Mouse (Mus musculus) forebrain, embryonic 14.5 days (tissue): ENCODE measurements at regions not wholly inside any gene's neighbourhood (a gene's known extent, or its start where the extent isn't known, plus 50 kb on each side); places are given as distances from the start of the nearest gene placed in this dataset.

Experiments
- ATAC-seq: fragments of 200-750 bp; cut with Nextera tagmentation; 2 replicates; pipeline ENCODE4 v1.8.0; 2017; ENCODE audit warnings: mild to moderate bottlenecking, moderate library complexity
- DNase-seq: peaks from one replicate; pipeline ENCODE4 v3.0.0-alpha.2; 2015; ENCODE audit warnings: low spot score
- H3K27ac ChIP-seq: fragments of 300-500 bp; sonication (generic); 2 replicates; pipeline ENCODE4 v1.5.1; 2014; ENCODE audit warnings: low read depth, mild to moderate bottlenecking, control low read depth, low read length, moderate library complexity
- H3K27me3 ChIP-seq: fragments of 300-500 bp; sonication (generic); replicated peaks from 2 replicates; pipeline ENCODE4 v1.6.1; 2014; ENCODE audit warnings: low read length, control low read depth, mixed read lengths; ENCODE audit not compliant: control insufficient read depth, insufficient read depth
- H3K36me3 ChIP-seq: fragments of 300-500 bp; sonication (generic); 2 replicates; pipeline ENCODE4 v1.6.1; 2014; ENCODE audit warnings: low read length, control low read depth; ENCODE audit not compliant: control insufficient read depth, insufficient read depth
- H3K4me1 ChIP-seq: fragments of 300-500 bp; sonication (generic); 2 replicates; pipeline ENCODE4 v1.6.1; 2014; ENCODE audit warnings: antibody characterized with exemption, low read length, control low read depth; ENCODE audit not compliant: control insufficient read depth, insufficient read depth
- H3K4me2 ChIP-seq: fragments of 300-500 bp; sonication (generic); 2 replicates; pipeline ENCODE4 v1.6.1; 2014; ENCODE audit warnings: mild to moderate bottlenecking, control low read depth, low read length
- H3K4me3 ChIP-seq: fragments of 300-500 bp; sonication (generic); 2 replicates; pipeline ENCODE4 v1.5.1; 2014; ENCODE audit warnings: low read depth, low read length, control low read depth
- H3K9ac ChIP-seq: fragments of 300-500 bp; sonication (generic); 2 replicates; pipeline ENCODE4 v1.6.1; 2014; ENCODE audit warnings: mild to moderate bottlenecking, low read length, control low read depth, moderate library complexity
- H3K9me3 ChIP-seq: fragments of 300-500 bp; sonication (generic); replicated peaks from 2 replicates; pipeline ENCODE4 v1.6.1; 2016; ENCODE audit warnings: low read length, control low read depth, mixed read lengths; ENCODE audit not compliant: control insufficient read depth
- WGBS: fragments of 180-500 bp; shearing (Covaris S2); extraction: QIAGEN DNeasy Blood & Tissue Kit; methylation state at CpG from one replicate; pipeline ENCODE4 v1.1.7; 2014; 5-methylcytosine and 5-hydroxymethylcytosine counted together

GRCm38 (mm10) chr13:97390449-97390930 lies 149.6 kb downstream of the Enc1 start:
- no peaks in the 10 kb centered on the region for H3K36me3 ChIP-seq
- no peak overlapping the region for H3K4me3 ChIP-seq
- DNase-seq (peak; percentile 89), ATAC-seq (peak; percentile 89)
- H3K4me1 ChIP-seq, result peaks cover 6% of the 10 kb centered on the region
- H3K4me2 ChIP-seq, result peak overlapping the region; percentile 37
- H3K9me3 ChIP-seq, result no peaks in the 10 kb centered on the region
- H3K27ac ChIP-seq, result peak overlapping the region; percentile 36; the same call in 1 of the 2 replicates
- H3K9ac ChIP-seq, result peak overlapping the region; percentile 25; the same call in 1 of the 2 replicates
- WGBS, result 7% methylated on average over 11 of the region's 11 CpGs
- no peaks in the 10 kb centered on the region for H3K27me3 ChIP-seq

- Histone ChIP-seq H3K9ac (no peak overlapping the region), H3K27me3 (no peaks in the 10 kb centered on the region), H3K9me3 (no peaks in the 10 kb centered on the region), H3K36me3 (no peaks in the 10 kb centered on the region), H3K4me1 (peaks cover 6% of the 10 kb centered on the region), H3K4me3 (no peak overlapping the region), H3K27ac (no peak overlapping the region), H3K4me2 (no peak overlapping the region)
- ATAC-seq (no peak), DNase-seq (no peak)
- 78% methylated on average over 11 of the region's 11 CpGs for WGBS
These were observed 148.1 kb downstream of the Enc1 start for GRCm38 (mm10) chr13:97388851-97389479.

- H3K4me2 ChIP-seq, result no peak overlapping the region
- H3K4me1 ChIP-seq, result peaks cover 6% of the 10 kb centered on the region
- no peaks in the 10 kb centered on the region for H3K9me3 ChIP-seq
- no peaks in the 10 kb centered on the region for H3K36me3 ChIP-seq
- H3K9ac ChIP-seq, result no peak overlapping the region
- H3K27ac ChIP-seq, result no peak overlapping the region
- H3K4me3 ChIP-seq, result no peak overlapping the region
- DNase-seq (no peak), ATAC-seq (no peak)
- no peaks in the 10 kb centered on the region for H3K27me3 ChIP-seq
- whole genome bisulfite sequencing, result 71% methylated on average over 3 of the region's 3 CpGs
These were observed 145.6 kb downstream of the Enc1 start for GRCm38 (mm10) chr13:97386511-97386910.

- H3K27me3 ChIP-seq, result no peaks in the 10 kb centered on the region
- no peak overlapping the region for H3K27ac ChIP-seq
- no peak for DNase-seq
- no peaks in the 10 kb centered on the region for H3K9me3 ChIP-seq
- no peak for ATAC-seq
- WGBS, result 94% methylated on average over 8 of the region's 8 CpGs
- H3K4me3 ChIP-seq, result no peak overlapping the region
- peaks cover 3% of the 10 kb centered on the region for H3K4me1 ChIP-seq
- no peaks in the 10 kb centered on the region for H3K36me3 ChIP-seq
- no peak overlapping the region for H3K4me2 ChIP-seq
- H3K9ac ChIP-seq, result no peak overlapping the region
These were observed 144.6 kb downstream of the Enc1 start for GRCm38 (mm10) chr13:97385531-97385930.

- Histone ChIP-seq H3K9ac (no peak overlapping the region), H3K4me1 (no peaks in the 10 kb centered on the region), H3K27me3 (no peaks in the 10 kb centered on the region), H3K36me3 (no peaks in the 10 kb centered on the region), H3K9me3 (no peaks in the 10 kb centered on the region), H3K4me3 (no peak overlapping the region), H3K4me2 (no peak overlapping the region), H3K27ac (no peak overlapping the region)
- no peak for ATAC-seq
- no peak for DNase-seq
- 80% methylated on average over 16 of the region's 16 CpGs for WGBS
These were observed 143.3 kb downstream of the Enc1 start for GRCm38 (mm10) chr13:97384091-97384777.

GRCm38 (mm10) chr13:97383351-97383750 lies 142.4 kb downstream of the Enc1 start:
- no peak for ATAC-seq
- WGBS, result 46% methylated on average over 4 of the region's 4 CpGs
- H3K4me1 ChIP-seq, result no peaks in the 10 kb centered on the region
- no peak overlapping the region for H3K4me2 ChIP-seq
- H3K27me3 ChIP-seq, result no peaks in the 10 kb centered on the region
- no peak overlapping the region for H3K4me3 ChIP-seq
- no peaks in the 10 kb centered on the region for H3K36me3 ChIP-seq
- DNase-seq, result no peak
- H3K9me3 ChIP-seq, result no peaks in the 10 kb centered on the region
- no peak overlapping the region for H3K9ac ChIP-seq
- H3K27ac ChIP-seq, result no peak overlapping the region

- no peaks in the 10 kb centered on the region for H3K36me3 ChIP-seq
- H3K27me3 ChIP-seq, result no peaks in the 10 kb centered on the region
- ATAC-seq, result no peak
- H3K9me3 ChIP-seq, result no peaks in the 10 kb centered on the region
- no peak overlapping the region for H3K27ac ChIP-seq
- H3K4me2 ChIP-seq, result no peak overlapping the region
- WGBS, result 90% methylated on average over 11 of the region's 11 CpGs
- peaks cover 10% of the 10 kb centered on the region for H3K4me1 ChIP-seq
- H3K4me3 ChIP-seq, result no peak overlapping the region
- no peak for DNase-seq
- no peak overlapping the region for H3K9ac ChIP-seq
These were observed 139.5 kb downstream of the Enc1 start for GRCm38 (mm10) chr13:97380366-97380765.

- H3K9me3 ChIP-seq, result no peaks in the 10 kb centered on the region
- no peaks in the 10 kb centered on the region for H3K36me3 ChIP-seq
- H3K4me2 ChIP-seq, result no peak overlapping the region
- ATAC-seq (no peak), DNase-seq (no peak)
- no peaks in the 10 kb centered on the region for H3K27me3 ChIP-seq
- H3K27ac ChIP-seq, result 0 out of 2 replicates have a peak overlapping the region, but pooled peaks have one; percentile 7
- WGBS, result 80% methylated on average over 6 of the region's 6 CpGs
- no peak overlapping the region for H3K9ac ChIP-seq
- H3K4me3 ChIP-seq, result no peak overlapping the region
- peaks cover 11% of the 10 kb centered on the region for H3K4me1 ChIP-seq
These were observed 135.3 kb downstream of the Enc1 start for GRCm38 (mm10) chr13:97376232-97376523.

- peak; percentile 24 for DNase-seq
- Histone ChIP-seq H3K4me2 (no peak overlapping the region), H3K27me3 (no peaks in the 10 kb centered on the region), H3K4me1 (peaks cover 11% of the 10 kb centered on the region), H3K9me3 (no peaks in the 10 kb centered on the region), H3K9ac (no peak overlapping the region), H3K36me3 (no peaks in the 10 kb centered on the region), H3K4me3 (no peak overlapping the region), H3K27ac (no peak overlapping the region)
- 60% methylated on average over 14 of the region's 14 CpGs for WGBS
- ATAC-seq, result no peak
These were observed 134.8 kb downstream of the Enc1 start for GRCm38 (mm10) chr13:97375501-97376231.
